Mouse (Mus musculus) bone marrow, adult 2 months (tissue): Measurements from ENCODE around the gene Trrap.

ENCODE experiments used
- CTCF ChIP-seq: fragments of 200-500 bp; IDR thresholded peaks from 2 replicates; pipeline ENCODE4 v1.5.1; 2011; ENCODE audit warnings: low read length, control low read depth; ENCODE audit not compliant: control insufficient read depth, insufficient read depth
- POLR2A ChIP-seq: fragments of 200-500 bp; IDR thresholded peaks from 2 replicates; pipeline ENCODE4 v1.6.1; 2011; ENCODE audit warnings: low read depth, mild to moderate bottlenecking, control low read depth, low read length, borderline replicate concordance; ENCODE audit not compliant: control insufficient read depth

GRCm38 (mm10) chr5:144836100-144836499 is 68.6 kb downstream of the Trrap start:
- no peak for TF ChIP-seq CTCF
- no peak for TF ChIP-seq POLR2A
